Mouse (Mus musculus) heart, adult 2 months (tissue): ENCODE data around the gene Ctbp2. TPM values are rescaled to one million over a fixed set of nuclear protein-coding genes. Genes with fewer than 3 reads are reported as not detected.
"Not testable (repeated sequence)": the region's sequence is repeated elsewhere in the genome, so short reads cannot be mapped to it uniquely, and the experiment has no call there.

Experiments
- DNase-seq, 2 experiments: peaks; one replicate each; pipeline ENCODE4 v3.0.0; 2021
- H3K27ac ChIP-seq: fragments of 200-600 bp; 2 replicates; pipeline ENCODE4 v1.8.1; 2022
- H3K27me3 ChIP-seq: fragments of 200-500 bp; 2 replicates; pipeline ENCODE4 v1.6.1; 2012; ENCODE audit warnings: mild to moderate bottlenecking, low read length, inconsistent platforms, mixed read lengths; ENCODE audit not compliant: control insufficient read depth, insufficient read depth
- H3K36me3 ChIP-seq: fragments of 200-500 bp; 2 replicates; pipeline ENCODE4 v1.6.1; 2012; ENCODE audit warnings: low read length, inconsistent platforms; ENCODE audit not compliant: control insufficient read depth, insufficient read depth
- H3K4me1 ChIP-seq: fragments of 200-500 bp; 2 replicates; pipeline ENCODE4 v1.6.1; 2011; ENCODE audit warnings: low read length; ENCODE audit not compliant: control insufficient read depth, insufficient read depth
- H3K4me3 ChIP-seq: fragments of 200-600 bp; 2 replicates; pipeline ENCODE4 v1.8.1; 2022
- H3K79me2 ChIP-seq: fragments of 200-500 bp; replicated peaks from 2 replicates; pipeline ENCODE4 v1.6.1; 2012; ENCODE audit warnings: mild to moderate bottlenecking, inconsistent platforms, low read length, moderate library complexity, mixed read lengths; ENCODE audit not compliant: control insufficient read depth, insufficient read depth
- H3K9ac ChIP-seq: fragments of 200-500 bp; 2 replicates; pipeline ENCODE4 v1.6.1; 2012; ENCODE audit warnings: low read depth, mild to moderate bottlenecking, control low read depth, inconsistent platforms, low read length, mixed read lengths
- CTCF ChIP-seq: fragments of 200-600 bp; IDR thresholded peaks from 2 replicates; pipeline ENCODE4 v1.8.1; 2022; ENCODE audit warnings: antibody characterized with exemption, mild to moderate bottlenecking, moderate library complexity
- EP300 ChIP-seq: fragments of 200-500 bp; IDR thresholded peaks from 2 replicates; pipeline ENCODE4 v1.6.1; 2011; ENCODE audit warnings: low read depth, low read length, control low read depth; ENCODE audit not compliant: insufficient read depth
- POLR2A ChIP-seq: fragments of 200-500 bp; IDR thresholded peaks from 2 replicates; pipeline ENCODE4 v1.6.1; 2011; ENCODE audit warnings: mild to moderate bottlenecking, low read depth, low read length, control low read depth; ENCODE audit not compliant: insufficient read depth
- WGBS: fragments of 180-500 bp; shearing (Covaris S2); methylation state at CpG from one replicate; pipeline ENCODE4 v1.1.7; 2018; 5-methylcytosine and 5-hydroxymethylcytosine counted together
- intact Hi-C: fragments of 180-260 bp; cut with DNase I; formaldehyde crosslinking; loops from one replicate; pipeline ENCODE4 v1.15.1; 2025
- polyA plus RNA-seq: library from polyadenylated mRNA; depleted of rRNA; stranded (reverse); fragments of >200 nt; gene quantifications from 2 replicates; pipeline ENCODE4 v1.2.3, GENCODE M21; 2012
- total RNA-seq, 2 experiments: library from RNA; stranded (reverse); gene quantifications; 2 replicates each; pipeline ENCODE4 v1.2.3; 2021

Gene Ctbp2
- total and polyA plus RNA-seq, 3 experiments, result 22.8 to 28.3 (median 28.1) TPM

- peaks cover 7% of the 10 kb centered on the region; the same call in 1 of the 2 replicates for H3K36me3 ChIP-seq
- H3K79me2 ChIP-seq, result peaks cover 4% of the 10 kb centered on the region
- no peak overlapping the region for H3K9ac ChIP-seq
- no peak overlapping the region for H3K4me3 ChIP-seq
- TF ChIP-seq POLR2A (no peak), EP300 (peak; percentile 26; the same call in 1 of the 2 replicates)
- no peaks in the 10 kb centered on the region for H3K27me3 ChIP-seq
- WGBS, result 59% methylated on average over 6 of the region's 6 CpGs
- H3K4me1 ChIP-seq, result peaks cover 32% of the 10 kb centered on the region
- no peak overlapping the region for H3K27ac ChIP-seq
- peak in 1 of 2 experiments; percentile 27 for DNase-seq
- intact Hi-C loops, result no loop called here
These were observed 23.1 kb downstream of the Ctbp2 start for GRCm38 (mm10) chr7:133101070-133101469.

- TF ChIP-seq EP300, result no peak
- no peak for TF ChIP-seq POLR2A
- TF ChIP-seq CTCF, result no peak
- 70% methylated on average over 6 of the region's 6 CpGs for WGBS
- Histone ChIP-seq H3K4me1 (peaks cover 33% of the 10 kb centered on the region), H3K4me3 (no peak overlapping the region), H3K9ac (no peak overlapping the region), H3K79me2 (peaks cover 4% of the 10 kb centered on the region), H3K27me3 (no peaks in the 10 kb centered on the region), H3K27ac (peak overlapping the region; percentile 59), H3K36me3 (peaks cover 7% of the 10 kb centered on the region; the same call in 1 of the 2 replicates)
- intact Hi-C loops, result no loop called here
- DNase-seq, result no peak
These were observed 24.0 kb downstream of the Ctbp2 start for GRCm38 (mm10) chr7:133100178-133100577.

DNA sequence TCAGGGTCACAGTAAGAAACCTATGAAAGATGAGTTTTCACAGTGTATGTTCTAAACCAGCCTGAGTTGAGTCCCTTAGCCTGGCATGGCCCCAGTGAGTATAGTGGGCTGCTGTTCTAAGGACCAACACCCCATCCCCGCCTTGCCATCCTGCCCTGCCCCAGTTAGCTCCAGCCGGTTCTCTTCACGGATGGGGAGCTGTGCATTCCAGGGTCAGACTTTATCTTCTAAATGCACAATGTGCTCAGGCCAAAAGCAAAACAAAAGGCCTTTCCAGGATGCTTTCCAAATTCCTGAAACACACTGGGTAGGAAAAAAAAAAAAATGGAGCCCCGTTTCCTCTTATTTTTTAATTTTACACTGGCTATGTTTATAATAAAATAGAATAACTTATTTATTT, 24.9 kb downstream of the Ctbp2 start:
- peaks cover 3% of the 10 kb centered on the region for H3K79me2 ChIP-seq
- peak; percentile 47 to 55 for DNase-seq
- no peaks in the 10 kb centered on the region for H3K27me3 ChIP-seq
- 9% methylated on average over 4 of the region's 4 CpGs for WGBS
- peak overlapping the region; percentile 59 for H3K27ac ChIP-seq
- TF ChIP-seq CTCF (no peak), EP300 (no peak), POLR2A (no peak)
- H3K4me3 ChIP-seq, result no peak overlapping the region
- H3K4me1 ChIP-seq, result peaks cover 33% of the 10 kb centered on the region
- H3K9ac ChIP-seq, result no peak overlapping the region
- intact Hi-C loops, result no loop called here
- H3K36me3 ChIP-seq, result peaks cover 7% of the 10 kb centered on the region; the same call in 1 of the 2 replicates

- Histone ChIP-seq H3K36me3 (peaks cover 10% of the 10 kb centered on the region; the same call in 1 of the 2 replicates), H3K79me2 (peaks cover 4% of the 10 kb centered on the region), H3K9ac (no peak overlapping the region), H3K27ac (peak overlapping the region; percentile 29), H3K4me1 (peaks cover 34% of the 10 kb centered on the region), H3K27me3 (no peaks in the 10 kb centered on the region), H3K4me3 (no peak overlapping the region)
- intact Hi-C loops, result no loop called here
- TF ChIP-seq POLR2A, result no peak
- no peak for TF ChIP-seq EP300
- TF ChIP-seq CTCF, result no peak
- peak in 1 of 2 experiments; percentile 44 for DNase-seq
- 34% methylated on average over 12 of the region's 12 CpGs for WGBS
These were observed 25.9 kb downstream of the Ctbp2 start for GRCm38 (mm10) chr7:133098118-133098793.

GRCm38 (mm10) chr7:133095610-133096009, 28.5 kb downstream of the Ctbp2 start:
- H3K4me3 ChIP-seq, H3K9ac ChIP-seq, DNase-seq, intact Hi-C loops, H3K27ac ChIP-seq, H3K79me2 ChIP-seq, H3K27me3 ChIP-seq: not testable (repeated sequence)
- Histone ChIP-seq H3K4me1 (peaks cover 31% of the 10 kb centered on the region), H3K36me3 (peaks cover 10% of the 10 kb centered on the region; the same call in 1 of the 2 replicates)
- 89% methylated on average over 7 of the region's 7 CpGs for WGBS

DNA sequence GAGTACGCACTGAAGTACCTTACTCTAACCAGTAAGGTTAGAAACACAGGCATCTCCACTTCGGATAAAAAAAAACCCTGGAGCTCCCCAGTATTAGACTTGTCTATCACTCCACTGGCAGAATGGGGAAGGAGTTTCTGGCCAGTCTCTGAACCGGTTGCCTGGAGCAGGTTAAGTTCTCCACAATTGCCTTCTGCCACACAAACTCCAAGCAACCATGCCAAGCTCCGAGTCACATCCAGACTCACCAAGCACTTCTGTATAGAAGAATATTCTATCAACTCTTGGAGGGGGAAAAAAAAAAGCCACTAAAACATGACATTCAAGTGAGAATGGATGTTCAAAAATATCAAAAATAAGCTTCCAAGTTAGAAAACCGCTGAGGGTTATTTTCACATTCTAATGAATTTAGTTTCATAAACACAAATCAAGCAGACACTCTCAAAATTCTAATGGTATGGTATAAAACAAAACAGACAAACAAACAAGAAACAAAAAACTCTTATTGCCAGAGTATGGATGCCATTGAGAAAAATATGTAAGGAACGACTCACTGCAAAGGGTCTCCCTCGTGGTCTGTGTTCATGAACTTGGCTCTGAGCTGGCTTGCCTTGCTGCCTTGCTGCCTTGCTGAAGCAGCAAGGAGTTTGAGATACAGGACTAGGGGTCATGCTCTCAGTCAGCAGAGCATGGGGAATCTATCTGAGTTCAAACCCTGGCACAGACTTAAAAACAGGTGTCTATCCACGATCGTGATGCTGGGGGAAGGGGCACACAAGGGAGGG, 29.3 kb downstream of the Ctbp2 start:
- peaks cover 10% of the 10 kb centered on the region for H3K79me2 ChIP-seq
- peaks cover 17% of the 10 kb centered on the region; the same call in 1 of the 2 replicates for H3K36me3 ChIP-seq
- intact Hi-C loops, result no loop called here
- 61% methylated on average over 9 of the region's 9 CpGs for WGBS
- DNase-seq, result no peak
- H3K4me3 ChIP-seq, result no peak overlapping the region
- H3K9ac ChIP-seq, result no peak overlapping the region
- peaks cover 31% of the 10 kb centered on the region for H3K4me1 ChIP-seq
- TF ChIP-seq EP300, result no peak
- TF ChIP-seq POLR2A, result no peak
- TF ChIP-seq CTCF, result no peak
- H3K27me3 ChIP-seq, result no peaks in the 10 kb centered on the region
- H3K27ac ChIP-seq, result no peak overlapping the region; the same call in 1 of the 2 replicates
